8 mouse cellular contexts compared by ENCODE assay signal in genomic region chr9:106788812-106789321, GRCm38 (mm10). TPM values are rescaled to one million over a fixed set of nuclear protein-coding genes. Genes with fewer than 3 reads are reported as not detected.
DNase-seq lines count a peak whose midpoint lies in the region; ATAC-seq lines count a peak whose summit lies in the region.

Gene Rad54l2, minus strand, starts transcription at chr9:106789194.

- peak; percentile 94 for DNase-seq in adrenal gland, postnatal 14 days
- DNase-seq in embryonic facial prominence, embryonic 11.5 days (ENCODE audit: low spot score) = peak; percentile 86
- peak; percentile 71 for DNase-seq in kidney, adult 11 months
- DNase-seq in left cerebral cortex, postnatal 4 days = peak; percentile 84
- DNase-seq in midbrain, embryonic 11.5 days (ENCODE audit: low spot score, missing footprints) = peak; percentile 99
- peak; percentile 87 for DNase-seq in right cerebral cortex, postnatal 4 days
- DNase-seq in yolk sac, embryonic 10.5 days (ENCODE audit: low spot score) = peak; percentile 88

- no peaks in the 10 kb centered on the region for H3K4me1 ChIP-seq in embryonic facial prominence, embryonic 11.5 days (ENCODE audit: control insufficient read depth, insufficient read depth, low read length)
- H3K4me1 ChIP-seq in midbrain, embryonic 11.5 days (ENCODE audit: control insufficient read depth, insufficient read depth, low read length) = peaks cover 6% of the 10 kb centered on the region; the same call in 1 of the 2 replicates

- H3K27me3 ChIP-seq in embryonic facial prominence, embryonic 11.5 days (ENCODE audit: control insufficient read depth, insufficient read depth, low read length) = no peaks in the 10 kb centered on the region
- no peaks in the 10 kb centered on the region for H3K27me3 ChIP-seq in midbrain, embryonic 11.5 days (ENCODE audit: control insufficient read depth, insufficient read depth, low read length)

- H3K4me3 ChIP-seq in embryonic facial prominence, embryonic 11.5 days (ENCODE audit: low read depth, low read length) = peak within 1 kb of the TSS; percentile 98
- peak within 1 kb of the TSS; percentile 85 for H3K4me3 ChIP-seq in midbrain, embryonic 11.5 days (ENCODE audit: low read depth, low read length)

- no peaks in the 10 kb centered on the region for H3K36me3 ChIP-seq in embryonic facial prominence, embryonic 11.5 days (replicated peaks; ENCODE audit: control insufficient read depth, insufficient read depth, low read depth, low read length)
- no peaks in the 10 kb centered on the region for H3K36me3 ChIP-seq in midbrain, embryonic 11.5 days (ENCODE audit: control insufficient read depth, insufficient read depth, low read length)

- intact Hi-C loops in left cerebral cortex, postnatal 4 days (cut with DNase I) = no loop called here

- H3K27ac ChIP-seq in embryonic facial prominence, embryonic 11.5 days (replicated peaks; ENCODE audit: low read depth, low read length) = peak within 1 kb of the TSS; percentile 84
- peak within 1 kb of the TSS; percentile 65 for H3K27ac ChIP-seq in midbrain, embryonic 11.5 days (ENCODE audit: low read depth, low read length)

- peak; percentile 73; the same call in 1 of the 2 replicates for ATAC-seq in embryonic facial prominence, embryonic 11.5 days (replicated peaks; ENCODE audit: insufficient number of reproducible peaks, low FRiP score, low TSS enrichment, low read depth)
- peak; percentile 96 for ATAC-seq in granulocyte monocyte progenitor cell, adult 5-6 weeks (replicated peaks; ENCODE audit: poor library complexity, severe bottlenecking)
- peak; percentile 93 for ATAC-seq in midbrain, embryonic 11.5 days (ENCODE audit: low FRiP score)

- no peaks in the 10 kb centered on the region for H3K9me3 ChIP-seq in embryonic facial prominence, embryonic 11.5 days (replicated peaks; ENCODE audit: control insufficient read depth, low read length)
- no peaks in the 10 kb centered on the region for H3K9me3 ChIP-seq in midbrain, embryonic 11.5 days (ENCODE audit: control insufficient read depth, low read length)

- WGBS in embryonic facial prominence, embryonic 11.5 days = under 1% methylated on average over 44 of the region's 49 CpGs
- under 1% methylated on average over 49 of the region's 49 CpGs for WGBS in midbrain, embryonic 11.5 days

- H3K9ac ChIP-seq in embryonic facial prominence, embryonic 11.5 days (replicated peaks; ENCODE audit: low read length) = peak within 1 kb of the TSS; percentile 99
- H3K9ac ChIP-seq in midbrain, embryonic 11.5 days (ENCODE audit: low read length) = peak within 1 kb of the TSS; percentile 95

- H3K4me2 ChIP-seq in embryonic facial prominence, embryonic 11.5 days (ENCODE audit: low read depth, low read length) = peak within 1 kb of the TSS; percentile 84
- peak within 1 kb of the TSS; percentile 79 for H3K4me2 ChIP-seq in midbrain, embryonic 11.5 days

RNA-seq across cellular contexts. Expression of gene Rad54l2, which starts in this region (rescaled TPM):
- total RNA-seq in adrenal gland, postnatal 14 days (2021) = 25.5 and 26.0 TPM in 2 replicates
- polyA plus RNA-seq in embryonic facial prominence, embryonic 11.5 days (2014; fragmentation: Nextera tagmentation; extraction: Ambion mirVana) = 5.2 and 5.8 TPM in 2 replicates
- total RNA-seq in granulocyte monocyte progenitor cell, adult 5-6 weeks (2014; fragmentation: Nextera tagmentation) = 11.9 and 13.2 TPM in 2 replicates
- 11.4 and 24.9 TPM in 2 replicates for total RNA-seq in granulocyte monocyte progenitor cell, adult 5-6 weeks (2017)
- total RNA-seq in left cerebral cortex, postnatal 4 days (2021) = 10 to 100 TPM; 29.5 to 31.2 TPM
- polyA plus RNA-seq in midbrain, embryonic 11.5 days (2014; fragmentation: Nextera tagmentation; extraction: Ambion mirVana) = 5.5 and 6.1 TPM in 2 replicates

Comparison
In these comparisons a context has a peak if more than half of its experiments do, and no peak if none do; other contexts are left out.
1. Peak in every context shown above with its lines: DNase-seq, ATAC-seq, H3K4me3 ChIP-seq and H3K27ac ChIP-seq.